Comparison of ENCODE assay signal across 9 mouse cellular contexts in the genomic region with DNA sequence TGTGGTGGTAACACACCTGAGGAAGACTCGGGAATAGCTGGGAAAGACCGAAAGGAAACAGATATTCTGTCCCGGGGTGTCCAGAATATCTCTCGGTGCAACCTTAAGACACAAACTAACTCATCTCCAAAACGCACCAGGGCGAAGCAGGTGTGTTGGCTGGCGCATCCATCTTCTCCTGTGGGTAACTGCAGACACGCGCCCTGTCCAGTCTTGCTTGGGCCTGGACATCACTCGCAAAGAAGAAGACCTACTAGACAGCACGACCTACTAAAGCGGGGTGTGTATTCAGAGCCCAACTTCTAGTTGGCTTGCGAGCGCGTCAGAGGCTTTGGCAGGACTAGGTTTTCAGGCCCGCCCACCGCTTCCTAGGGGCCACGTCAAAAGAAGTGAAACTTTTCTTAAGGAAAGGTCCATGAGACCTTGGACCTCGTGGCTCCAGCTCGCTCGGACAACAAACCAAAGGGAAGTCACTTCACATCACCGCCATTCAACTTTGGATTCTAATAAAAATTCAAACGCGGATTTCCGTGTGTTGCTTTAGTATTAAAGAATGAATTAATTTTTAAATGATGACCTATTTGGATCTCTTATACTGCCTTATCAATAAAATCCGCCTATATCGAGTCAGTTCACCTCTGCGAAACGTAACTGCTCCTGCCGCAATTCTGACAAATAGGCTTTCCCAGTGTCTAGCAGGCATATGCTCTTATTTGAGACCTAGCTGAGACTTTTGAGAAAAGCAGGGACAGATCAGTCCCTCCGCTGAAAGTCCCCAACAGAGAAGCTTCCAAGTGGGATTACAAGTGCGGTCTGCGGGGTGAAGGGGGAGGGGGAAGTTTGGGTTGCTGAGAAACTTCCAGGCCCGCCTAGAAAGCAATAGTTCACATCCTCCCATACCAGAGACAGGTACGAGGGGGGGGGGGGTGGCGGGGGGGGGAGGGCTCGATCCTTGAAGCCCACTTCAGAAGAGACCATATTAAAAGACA. TPM values are rescaled to one million over a fixed set of nuclear protein-coding genes. Genes with fewer than 3 reads are reported as not detected.
DNase-seq lines count a peak whose midpoint lies in the region; ATAC-seq lines count a peak whose summit lies in the region.
"Had no signal": no experiment of that assay in that cellular context is flagged by ENCODE, and none has a peak within 500 bp of the region (broad histone marks: within the 10 kb centered on the region; RNA-seq: fewer than 3 reads in every experiment).

No protein-coding gene starts in this region.

- peak overlapping the region; percentile 61 for H3K4me2 ChIP-seq in hindbrain, embryonic 13.5 days
- peak overlapping the region; percentile 60 for H3K4me2 ChIP-seq in midbrain, embryonic 11.5 days

- H3K9me3 ChIP-seq in hindbrain, embryonic 13.5 days = no peaks in the 10 kb centered on the region
- H3K9me3 ChIP-seq in midbrain, embryonic 11.5 days (ENCODE audit: control insufficient read depth, low read length) = no peaks in the 10 kb centered on the region

- no peak overlapping the region for H3K9ac ChIP-seq in hindbrain, embryonic 13.5 days
- H3K9ac ChIP-seq in midbrain, embryonic 11.5 days (ENCODE audit: low read length) = no peak overlapping the region

- H3K4me3 ChIP-seq in hindbrain, embryonic 13.5 days = peak overlapping the region; percentile 37
- H3K4me3 ChIP-seq in midbrain, embryonic 11.5 days (ENCODE audit: low read depth, low read length) = peak overlapping the region; percentile 33
- H3K4me3 ChIP-seq: erythroblast, embryonic 14.5 days had no signal

- peak; percentile 28 for ATAC-seq in common myeloid progenitor, adult 5-6 weeks (replicated peaks; ENCODE audit: low read depth, poor library complexity, severe bottlenecking)
- ATAC-seq in hindbrain, embryonic 13.5 days (ENCODE audit: low FRiP score) = peak; percentile 30; the same call in 1 of the 2 replicates
- ATAC-seq in midbrain, embryonic 11.5 days (ENCODE audit: low FRiP score) = peak; percentile 51

- H3K36me3 ChIP-seq in hindbrain, embryonic 13.5 days = no peaks in the 10 kb centered on the region
- H3K36me3 ChIP-seq in midbrain, embryonic 11.5 days (ENCODE audit: control insufficient read depth, insufficient read depth, low read length) = no peaks in the 10 kb centered on the region

- H3K4me1 ChIP-seq in hindbrain, embryonic 13.5 days (replicated peaks) = peaks cover 22% of the 10 kb centered on the region
- H3K4me1 ChIP-seq in midbrain, embryonic 11.5 days (ENCODE audit: control insufficient read depth, insufficient read depth, low read length) = peaks cover 8% of the 10 kb centered on the region

- WGBS in hindbrain, embryonic 13.5 days = 1% methylated on average over 37 of the region's 37 CpGs
- under 1% methylated on average over 36 of the region's 37 CpGs for WGBS in midbrain, embryonic 11.5 days

- DNase-seq in heart, adult 11 months = peak; percentile 85
- no peak for DNase-seq in heart, adult 9 months (ENCODE audit: low spot score in 2 of 2)
- peak; percentile 95 for DNase-seq in midbrain, embryonic 11.5 days (ENCODE audit: low spot score, missing footprints)
- DNase-seq in urinary bladder, postnatal 25 days (ENCODE audit: low spot score) = no peak
- DNase-seq in thymus, postnatal 0 days (ENCODE audit: low spot score) = no peak
- DNase-seq in gastrocnemius, postnatal 36 days = no peak

- H3K27me3 ChIP-seq in hindbrain, embryonic 13.5 days = peaks cover 95% of the 10 kb centered on the region
- H3K27me3 ChIP-seq in midbrain, embryonic 11.5 days (ENCODE audit: control insufficient read depth, insufficient read depth, low read length) = peaks cover 74% of the 10 kb centered on the region

- intact Hi-C loops in gastrocnemius, postnatal 36 days (cut with DNase I) = no loop called here

- no peak overlapping the region for H3K27ac ChIP-seq in hindbrain, embryonic 13.5 days
- no peak overlapping the region for H3K27ac ChIP-seq in midbrain, embryonic 11.5 days (ENCODE audit: low read depth, low read length)

RNA-seq across cellular contexts. Expression of a gene that starts 20.7 kb away (rescaled TPM):
- 3.7 and 5.5 TPM in 2 replicates for total RNA-seq in common myeloid progenitor, adult 5-6 weeks (2017)
- polyA plus RNA-seq in hindbrain, embryonic 13.5 days (2015; fragmentation: Nextera tagmentation; extraction: Ambion mirVana) = 25.7 and 28.6 TPM in 2 replicates
- polyA plus RNA-seq in midbrain, embryonic 11.5 days (2014; fragmentation: Nextera tagmentation; extraction: Ambion mirVana) = 16.9 and 17.4 TPM in 2 replicates
- polyA plus RNA-seq in thymus, postnatal 0 days (2015; fragmentation: Nextera tagmentation; extraction: Ambion mirVana) = 0.71 and 0.85 TPM in 2 replicates
- 1 to 10 TPM; 1.1 to 1.5 TPM for total RNA-seq in gastrocnemius, postnatal 36 days (2021)

Comparison
In these comparisons a context has a peak if more than half of its experiments do, and no peak if none do; other contexts are left out.
1. DNase-seq: peak in heart, adult 11 months (single experiment) and midbrain, embryonic 11.5 days (single experiment); none in heart, adult 9 months (0 of 2), urinary bladder, postnatal 25 days (single experiment), thymus, postnatal 0 days (single experiment) and gastrocnemius, postnatal 36 days (0 of 2).
2. Peak in every context shown above with its lines, with median percentiles within 50 percentile points of each other: ATAC-seq.